Mouse (Mus musculus): ENCODE data around the gene Heatr5b. TPM values are rescaled to one million over a fixed set of nuclear protein-coding genes. Genes with fewer than 3 reads are reported as not detected.
A peak's percentile ranks its signal among the peaks of the same experiment; 100 is the strongest.

Gene Heatr5b
- 18.7 and 19.1 TPM in 2 replicates for polyA plus RNA-seq (2016; fragmentation: Nextera tagmentation; extraction: Ambion mirVana)

- 1% methylated on average over 81 of the region's 81 CpGs for WGBS
- Histone ChIP-seq H3K9ac (peak within 1 kb of the TSS; percentile 86), H3K4me1 (peaks cover 6% of the 10 kb centered on the region; the same call in 1 of the 2 replicates), H3K9me3 (no peaks in the 10 kb centered on the region), H3K27me3 (no peaks in the 10 kb centered on the region), H3K4me2 (replicated peaks) (peak within 1 kb of the TSS; percentile 80), H3K27ac (peak within 1 kb of the TSS; percentile 81), H3K36me3 (peaks cover 23% of the 10 kb centered on the region), H3K4me3 (peak within 1 kb of the TSS; percentile 90)
- ATAC-seq (ENCODE audit: insufficient number of reproducible peaks, insufficient read depth, low FRiP score, low TSS enrichment): peak; percentile 99
Observed at GRCm38 (mm10) chr17:78834856-78835835, at the start of gene Heatr5b, which contains the start of gene Gpatch11. Heatr5b (minus strand) TSS chr17:78835364. Gpatch11 (plus strand) TSS chr17:78835567.

GRCm38 (mm10) chr17:78883291-78883690, 48.1 kb upstream of the Heatr5b start:
- Histone ChIP-seq H3K4me1 (peaks cover 8% of the 10 kb centered on the region; the same call in 1 of the 2 replicates), H3K9me3 (no peaks in the 10 kb centered on the region), H3K27ac (no peak overlapping the region), H3K36me3 (no peaks in the 10 kb centered on the region), H3K9ac (no peak overlapping the region), H3K4me3 (no peak overlapping the region), H3K27me3 (no peaks in the 10 kb centered on the region), H3K4me2 (replicated peaks) (peak overlapping the region; percentile 66; the same call in 1 of the 2 replicates)
- ATAC-seq (ENCODE audit: insufficient number of reproducible peaks, insufficient read depth, low FRiP score, low TSS enrichment): no peak
- 90% methylated on average over 4 of the region's 4 CpGs for WGBS

- Histone ChIP-seq H3K36me3 (peaks cover 6% of the 10 kb centered on the region), H3K9ac (peak within 1 kb of the TSS; percentile 63), H3K27ac (peak within 1 kb of the TSS; percentile 80), H3K9me3 (no peaks in the 10 kb centered on the region), H3K27me3 (no peaks in the 10 kb centered on the region), H3K4me2 (replicated peaks) (peak within 1 kb of the TSS; percentile 66), H3K4me3 (peak within 1 kb of the TSS; percentile 58), H3K4me1 (peaks cover 8% of the 10 kb centered on the region; the same call in 1 of the 2 replicates)
- peak; percentile 95 for ATAC-seq (ENCODE audit: insufficient number of reproducible peaks, insufficient read depth, low FRiP score, low TSS enrichment)
- 2% methylated on average over 28 of the region's 28 CpGs for WGBS
Observed at GRCm38 (mm10) chr17:78882401-78883112, 47.4 kb upstream of the Heatr5b start, which contains the start of gene Eif2ak2. Eif2ak2 (minus strand) TSS chr17:78882573.

- no peaks in the 10 kb centered on the region for H3K27me3 ChIP-seq
- peaks cover 8% of the 10 kb centered on the region; the same call in 1 of the 2 replicates for H3K4me1 ChIP-seq
- H3K9me3 ChIP-seq: no peaks in the 10 kb centered on the region
- H3K4me3 ChIP-seq: peak overlapping the region; percentile 58
- H3K36me3 ChIP-seq: peaks cover 7% of the 10 kb centered on the region
- peak overlapping the region; percentile 80 for H3K27ac ChIP-seq
- peak overlapping the region; percentile 66 for H3K4me2 ChIP-seq (replicated peaks)
- WGBS: 12% methylated on average over 5 of the region's 7 CpGs
- H3K9ac ChIP-seq: peak overlapping the region; percentile 63
- ATAC-seq (ENCODE audit: insufficient number of reproducible peaks, insufficient read depth, low FRiP score, low TSS enrichment): 0 out of 2 replicates have a peak, but pooled peaks have one; percentile 38
Observed at GRCm38 (mm10) chr17:78881878-78882304, 46.7 kb upstream of the Heatr5b start.

GRCm38 (mm10) chr17:78873886-78874285, 38.7 kb upstream of the Heatr5b start:
- H3K27me3 ChIP-seq: no peaks in the 10 kb centered on the region
- H3K4me1 ChIP-seq: no peaks in the 10 kb centered on the region
- no peaks in the 10 kb centered on the region for H3K9me3 ChIP-seq
- no peak overlapping the region for H3K4me2 ChIP-seq (replicated peaks)
- peaks cover 20% of the 10 kb centered on the region for H3K36me3 ChIP-seq
- H3K27ac ChIP-seq: no peak overlapping the region
- no peak for ATAC-seq (ENCODE audit: insufficient number of reproducible peaks, insufficient read depth, low FRiP score, low TSS enrichment)
- no peak overlapping the region for H3K4me3 ChIP-seq
- WGBS: 93% methylated on average over 6 of the region's 6 CpGs
- no peak overlapping the region for H3K9ac ChIP-seq

GRCm38 (mm10) chr17:78856243-78856642, 21.1 kb upstream of the Heatr5b start:
- H3K36me3 ChIP-seq: peaks cover 21% of the 10 kb centered on the region
- no peak overlapping the region for H3K9ac ChIP-seq
- no peak overlapping the region for H3K4me3 ChIP-seq
- no peaks in the 10 kb centered on the region for H3K9me3 ChIP-seq
- no peak overlapping the region for H3K4me2 ChIP-seq (replicated peaks)
- H3K4me1 ChIP-seq: no peaks in the 10 kb centered on the region
- 88% methylated on average over 10 of the region's 10 CpGs for WGBS
- no peak overlapping the region for H3K27ac ChIP-seq
- no peaks in the 10 kb centered on the region for H3K27me3 ChIP-seq
- no peak for ATAC-seq (ENCODE audit: insufficient number of reproducible peaks, insufficient read depth, low FRiP score, low TSS enrichment)

GRCm38 (mm10) chr17:78842271-78842928, 7.2 kb upstream of the Heatr5b start:
- no peak for ATAC-seq (ENCODE audit: insufficient number of reproducible peaks, insufficient read depth, low FRiP score, low TSS enrichment)
- H3K9me3 ChIP-seq: no peaks in the 10 kb centered on the region
- no peaks in the 10 kb centered on the region for H3K4me1 ChIP-seq
- no peak overlapping the region for H3K27ac ChIP-seq
- no peak overlapping the region for H3K9ac ChIP-seq
- 87% methylated on average over 7 of the region's 7 CpGs for WGBS
- no peak overlapping the region for H3K4me2 ChIP-seq (replicated peaks)
- peaks cover 74% of the 10 kb centered on the region for H3K36me3 ChIP-seq
- H3K4me3 ChIP-seq: no peak overlapping the region
- no peaks in the 10 kb centered on the region for H3K27me3 ChIP-seq

GRCm38 (mm10) chr17:78836056-78836455, 892 bp upstream of the Heatr5b start:
- H3K4me3 ChIP-seq: peak overlapping the region; percentile 90
- no peaks in the 10 kb centered on the region for H3K9me3 ChIP-seq
- peak overlapping the region; percentile 80 for H3K4me2 ChIP-seq (replicated peaks)
- peaks cover 21% of the 10 kb centered on the region for H3K36me3 ChIP-seq
- H3K4me1 ChIP-seq: peaks cover 6% of the 10 kb centered on the region; the same call in 1 of the 2 replicates
- H3K27me3 ChIP-seq: no peaks in the 10 kb centered on the region
- ATAC-seq (ENCODE audit: insufficient number of reproducible peaks, insufficient read depth, low FRiP score, low TSS enrichment): no peak
- H3K9ac ChIP-seq: peak overlapping the region; percentile 86
- peak overlapping the region; percentile 81 for H3K27ac ChIP-seq
- WGBS: 32% methylated on average over 2 of the region's 2 CpGs

GRCm38 (mm10) chr17:78824346-78824745, 10.8 kb downstream of the Heatr5b start:
- no peak for ATAC-seq (ENCODE audit: insufficient number of reproducible peaks, insufficient read depth, low FRiP score, low TSS enrichment)
- no peaks in the 10 kb centered on the region for H3K9me3 ChIP-seq
- H3K9ac ChIP-seq: no peak overlapping the region
- 91% methylated on average over 13 of the region's 13 CpGs for WGBS
- no peaks in the 10 kb centered on the region for H3K27me3 ChIP-seq
- no peaks in the 10 kb centered on the region for H3K4me1 ChIP-seq
- no peak overlapping the region for H3K4me2 ChIP-seq (replicated peaks)
- H3K27ac ChIP-seq: no peak overlapping the region
- H3K4me3 ChIP-seq: no peak overlapping the region
- peaks cover 56% of the 10 kb centered on the region for H3K36me3 ChIP-seq

- Histone ChIP-seq H3K9me3 (no peaks in the 10 kb centered on the region), H3K9ac (no peak overlapping the region), H3K4me3 (no peak overlapping the region), H3K4me2 (replicated peaks) (no peak overlapping the region), H3K27me3 (no peaks in the 10 kb centered on the region), H3K36me3 (peaks cover 32% of the 10 kb centered on the region), H3K4me1 (no peaks in the 10 kb centered on the region), H3K27ac (no peak overlapping the region)
- 93% methylated on average over 3 of the region's 3 CpGs for WGBS
- ATAC-seq (ENCODE audit: insufficient number of reproducible peaks, insufficient read depth, low FRiP score, low TSS enrichment): no peak
Observed at GRCm38 (mm10) chr17:78809582-78809981, 25.6 kb downstream of the Heatr5b start.

- Histone ChIP-seq H3K4me2 (replicated peaks) (no peak overlapping the region), H3K9ac (no peak overlapping the region), H3K27me3 (no peaks in the 10 kb centered on the region), H3K9me3 (no peaks in the 10 kb centered on the region), H3K4me3 (no peak overlapping the region), H3K27ac (no peak overlapping the region), H3K36me3 (peaks cover 29% of the 10 kb centered on the region), H3K4me1 (no peaks in the 10 kb centered on the region)
- ATAC-seq (ENCODE audit: insufficient number of reproducible peaks, insufficient read depth, low FRiP score, low TSS enrichment): no peak
Observed at GRCm38 (mm10) chr17:78809019-78809418, 26.1 kb downstream of the Heatr5b start.

Data from embryonic facial prominence, embryonic 12.5 days (tissue).